Mouse (Mus musculus): Measurements from ENCODE around the gene Tns3.

DNA sequence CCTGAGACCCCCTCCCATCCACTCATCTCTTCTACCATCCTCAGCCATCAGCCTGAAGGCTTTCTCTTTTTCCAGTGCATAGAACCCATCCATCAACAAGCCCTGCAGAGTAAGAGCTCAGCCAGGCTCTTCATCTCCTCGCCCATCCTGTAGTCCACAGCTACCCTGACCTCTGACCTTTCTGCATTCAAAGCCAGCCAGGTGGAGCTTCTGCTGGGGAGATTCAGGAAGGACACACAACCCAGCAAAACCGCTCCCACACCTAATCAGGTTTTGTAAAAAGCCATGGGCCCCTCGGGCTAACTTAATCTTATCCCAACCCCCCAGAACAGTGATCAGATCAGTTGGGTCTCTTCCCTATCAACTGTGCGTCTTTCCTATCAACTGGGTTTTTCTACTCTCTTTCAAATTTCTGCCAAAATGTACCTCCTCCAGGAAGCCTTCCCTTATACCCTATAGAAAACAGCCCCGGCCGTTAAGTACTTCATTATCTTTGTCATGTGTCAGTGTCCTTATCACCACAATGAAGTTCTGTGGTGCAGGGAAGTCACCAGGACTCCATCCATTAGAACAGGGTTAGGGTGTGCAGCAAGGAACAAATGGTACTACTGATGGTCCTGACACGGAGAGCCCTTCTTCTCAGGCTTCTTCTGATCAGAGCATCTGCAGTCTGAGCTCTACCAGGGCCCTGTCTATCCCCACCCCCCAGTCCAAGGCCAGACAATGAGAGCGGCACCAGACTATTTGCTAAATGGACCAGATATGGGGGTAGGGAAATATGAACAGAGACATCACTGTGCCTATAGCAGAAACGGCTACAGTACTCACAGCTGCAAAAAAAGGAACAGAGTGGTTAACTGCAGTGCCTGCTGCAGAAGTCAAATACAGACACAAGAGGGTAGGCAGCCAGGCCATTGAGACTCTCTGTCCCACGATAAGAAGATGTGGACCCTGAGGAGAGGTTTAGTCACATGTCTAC is 26.6 kb downstream of the Tns3 start:
- TF ChIP-seq CTCF (IDR thresholded peaks at IDR 0.05; ENCODE audit: low read depth, low read length): no peak
- no peak for TF ChIP-seq EP300 (IDR thresholded peaks at IDR 0.05; ENCODE audit: insufficient read depth, low read depth, low read length)
- no peak for TF ChIP-seq POLR2A (IDR thresholded peaks at IDR 0.05; ENCODE audit: insufficient read depth, low read length)
